Mouse (Mus musculus): ENCODE results near the gene Rab11a.

Gene Rab11a

DNA sequence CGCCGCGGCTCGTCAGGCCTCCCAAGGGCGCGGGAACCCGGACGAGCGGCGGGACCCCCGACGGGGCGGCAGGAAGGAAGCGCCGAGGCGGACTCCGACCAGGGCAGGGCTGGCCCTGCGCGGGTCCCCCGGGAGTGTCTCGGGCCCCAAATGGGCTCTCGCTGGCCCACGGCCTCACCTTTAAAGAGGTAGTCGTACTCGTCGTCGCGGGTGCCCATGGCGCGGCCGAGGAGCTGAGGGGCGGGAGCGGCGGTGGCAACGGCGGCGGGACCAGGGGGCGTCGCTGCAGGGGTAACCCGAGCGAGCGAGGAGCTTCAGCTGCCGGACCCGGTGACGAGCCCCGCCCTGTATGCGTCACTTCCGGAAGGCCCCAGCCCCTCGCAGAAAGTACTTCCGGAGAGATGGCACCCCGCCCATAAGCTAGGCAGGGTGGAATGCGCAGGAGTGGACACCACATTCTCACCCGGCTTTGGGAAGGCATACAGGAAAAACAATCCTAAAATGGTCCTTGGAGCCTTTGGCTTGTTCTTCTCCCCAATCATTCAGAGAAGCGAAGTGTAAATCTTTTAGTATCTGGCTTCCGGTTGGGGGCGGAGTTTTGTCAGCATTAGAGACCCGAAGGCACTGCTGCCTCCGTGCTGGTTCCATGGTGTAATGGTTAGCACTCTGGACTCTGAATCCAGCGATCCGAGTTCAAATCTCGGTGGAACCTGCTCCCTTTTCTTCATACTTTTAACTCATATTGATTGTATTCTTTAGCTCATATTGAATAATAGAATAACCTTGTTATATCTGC is at the start of gene Rab11a:
Gene Rab11a, minus strand, starts transcription at position 353 of the 796 bp plus-strand sequence.
- DNase-seq: peak; percentile 99

DNA sequence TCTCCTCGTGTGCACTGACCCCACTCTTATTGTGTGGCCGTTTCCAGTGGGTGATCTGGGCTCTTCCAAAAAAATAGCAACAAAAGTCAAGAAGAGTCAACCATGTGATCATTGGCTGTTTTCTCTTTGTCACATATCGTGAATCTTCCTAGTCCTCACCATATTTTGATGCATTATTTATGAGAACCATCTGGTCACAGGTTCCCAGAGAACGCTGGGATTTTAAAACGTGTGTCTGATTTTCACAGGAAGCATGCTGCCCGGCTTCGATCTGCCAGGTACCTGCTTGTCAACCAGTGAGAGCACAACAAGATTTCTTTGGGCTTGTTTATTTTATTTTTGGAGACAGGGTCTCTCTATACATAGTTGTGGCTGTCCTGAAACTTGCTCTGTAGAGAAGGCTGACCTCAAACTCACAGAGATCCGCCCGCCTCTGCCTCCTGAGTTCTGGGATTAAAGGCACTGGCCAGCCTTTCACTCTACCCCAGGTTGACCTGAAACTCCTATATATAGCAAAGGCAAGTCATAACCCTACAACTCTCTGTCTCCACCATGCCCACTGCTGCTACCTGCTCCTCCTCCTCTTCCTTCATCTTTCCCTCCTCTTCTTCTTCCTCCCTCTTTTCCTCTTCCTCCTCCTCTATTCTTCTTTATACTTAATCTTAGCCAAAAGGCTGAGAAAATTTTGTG is 48.8 kb upstream of the Rab11a start:
- DNase-seq: no peak

DNA sequence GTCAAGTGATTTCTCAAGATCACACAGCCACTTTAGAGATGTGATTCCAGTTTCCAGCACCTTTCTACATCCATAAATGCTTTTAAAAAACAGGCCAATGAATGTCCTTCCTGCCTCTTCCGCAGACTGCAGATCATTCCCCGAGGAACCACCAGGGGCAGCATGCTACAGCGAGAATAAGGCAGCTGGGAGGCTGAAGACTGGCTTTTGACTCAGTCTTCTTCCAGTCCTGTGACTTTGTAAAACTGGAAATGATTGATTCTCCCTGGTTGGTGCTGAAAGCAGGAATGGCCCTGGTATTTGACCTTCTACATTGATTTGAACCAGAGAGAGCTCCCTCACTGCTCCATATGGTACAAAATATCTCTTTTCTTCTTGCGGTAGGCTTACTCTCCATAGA is 47.3 kb upstream of the Rab11a start:
- peak; percentile 78 for DNase-seq

DNA sequence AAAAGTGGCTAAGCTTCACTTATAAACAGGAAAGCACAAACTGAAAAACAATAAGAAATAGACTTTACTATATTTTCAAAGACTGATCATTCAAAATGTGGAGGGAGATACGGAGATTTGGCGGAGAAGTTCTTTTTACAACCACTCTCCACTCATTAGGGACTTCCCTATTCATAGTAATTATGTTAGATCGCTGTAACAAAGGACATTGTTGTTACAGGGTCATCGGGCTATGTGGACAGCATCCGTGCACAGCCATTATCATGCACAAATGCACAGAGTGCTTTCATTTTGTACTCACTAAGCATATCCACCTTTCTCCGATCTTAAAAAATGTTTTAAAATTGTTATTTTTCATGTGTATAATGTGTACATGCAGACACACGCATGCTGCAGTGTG is 46.0 kb upstream of the Rab11a start:
- DNase-seq: no peak

DNA sequence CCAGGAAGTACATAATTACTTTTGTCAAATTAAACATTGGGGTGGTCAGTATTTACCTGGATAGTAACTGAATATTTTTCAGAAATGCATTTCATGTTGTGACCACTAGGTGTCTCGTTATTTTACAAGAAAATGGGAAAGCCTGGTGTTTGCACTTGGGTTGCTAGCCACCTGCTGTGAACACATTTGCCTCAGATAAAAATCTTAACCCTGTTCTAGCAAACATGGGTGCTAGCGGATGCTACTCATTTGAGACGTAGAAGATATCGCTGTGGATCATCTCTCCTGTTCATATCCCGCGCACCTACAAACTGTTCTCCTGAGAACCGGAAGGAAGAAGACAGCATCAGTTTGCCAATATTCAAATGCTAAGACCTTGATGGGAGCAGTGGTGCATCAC is 42.1 kb upstream of the Rab11a start:
- peak; percentile 12 for DNase-seq

DNA sequence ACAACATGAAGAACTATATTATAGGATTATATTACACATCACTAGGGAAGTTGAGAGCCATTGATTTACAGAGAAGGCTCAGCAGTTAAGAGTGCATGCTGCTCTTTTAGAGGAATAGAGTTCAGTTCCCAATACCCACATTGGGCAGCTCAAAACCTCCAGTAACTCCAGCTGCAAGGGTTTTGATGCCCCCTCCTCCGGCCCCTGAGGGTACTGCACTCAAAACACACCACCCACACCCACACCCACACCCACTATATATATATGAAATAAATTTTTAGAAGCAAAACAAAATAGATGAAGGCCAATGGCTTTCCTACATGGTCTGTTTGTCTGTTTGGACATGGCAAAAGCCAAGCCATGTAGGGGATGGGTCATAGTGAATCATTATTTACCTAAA is 40.6 kb upstream of the Rab11a start:
- DNase-seq: no peak

DNA sequence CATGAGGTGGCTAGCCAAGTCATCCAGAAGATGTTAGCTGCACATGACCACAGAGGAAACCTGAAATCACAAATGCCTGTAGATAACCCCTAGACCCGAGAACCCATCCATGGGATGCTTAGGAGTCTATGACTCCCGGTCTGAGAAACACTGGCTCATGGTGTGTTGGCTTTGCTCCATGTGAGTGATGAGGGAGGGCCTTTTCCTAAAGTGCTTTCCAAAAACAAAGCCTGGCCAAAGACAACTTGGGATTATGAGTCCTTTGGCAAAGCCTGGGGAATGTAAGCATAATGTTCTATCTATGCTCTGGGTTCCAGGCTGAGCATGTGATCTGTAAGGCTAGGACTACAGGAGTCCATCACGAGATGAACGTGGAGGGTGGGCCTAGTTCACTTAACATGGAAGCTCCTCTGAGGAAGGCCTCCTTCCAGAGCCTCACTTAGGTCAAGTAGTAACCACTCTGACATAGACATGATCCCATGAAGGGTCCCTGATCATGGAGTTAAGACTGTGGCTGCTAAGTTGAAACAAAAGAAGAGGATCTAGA is 40.0 kb upstream of the Rab11a start:
- no peak for DNase-seq

DNA sequence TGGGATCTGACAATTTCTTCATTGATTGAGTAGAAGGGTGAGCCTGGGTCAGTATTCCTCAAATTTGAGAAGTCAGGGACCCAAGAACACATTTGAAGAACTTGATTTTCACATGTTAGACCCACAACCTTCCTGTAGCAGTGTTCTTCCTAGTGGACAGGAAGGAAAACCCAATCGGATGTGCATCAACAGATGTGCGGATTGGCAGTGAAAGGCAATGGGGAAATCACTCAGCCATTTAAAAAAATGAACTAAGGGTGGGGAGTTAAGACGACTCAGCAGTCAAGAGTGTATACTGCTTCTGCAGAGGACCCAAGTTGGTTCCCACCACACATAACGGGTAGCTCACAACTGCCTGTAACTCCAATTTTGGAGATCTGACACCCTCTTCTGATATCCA is 37.9 kb upstream of the Rab11a start:
- DNase-seq: no peak

DNA sequence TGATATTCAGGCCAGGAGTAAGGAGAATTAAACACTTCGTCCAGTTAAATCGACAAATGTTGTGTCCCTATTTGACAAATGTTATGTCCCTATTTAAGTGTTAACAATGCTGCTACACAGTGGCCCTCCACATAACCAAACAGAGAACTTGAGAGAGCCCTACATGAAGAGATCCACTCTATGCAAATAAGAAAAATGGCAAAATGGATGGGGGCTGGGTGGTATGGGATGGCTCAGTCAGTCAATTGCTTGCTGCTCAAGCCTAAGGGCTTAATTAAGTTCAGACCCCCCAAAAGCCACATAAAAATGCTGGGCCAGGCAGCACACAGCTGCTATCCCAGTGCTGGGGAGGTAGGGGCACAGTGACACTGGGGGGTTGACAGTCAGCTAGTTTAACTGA is 37.3 kb upstream of the Rab11a start:
- DNase-seq: no peak

DNA sequence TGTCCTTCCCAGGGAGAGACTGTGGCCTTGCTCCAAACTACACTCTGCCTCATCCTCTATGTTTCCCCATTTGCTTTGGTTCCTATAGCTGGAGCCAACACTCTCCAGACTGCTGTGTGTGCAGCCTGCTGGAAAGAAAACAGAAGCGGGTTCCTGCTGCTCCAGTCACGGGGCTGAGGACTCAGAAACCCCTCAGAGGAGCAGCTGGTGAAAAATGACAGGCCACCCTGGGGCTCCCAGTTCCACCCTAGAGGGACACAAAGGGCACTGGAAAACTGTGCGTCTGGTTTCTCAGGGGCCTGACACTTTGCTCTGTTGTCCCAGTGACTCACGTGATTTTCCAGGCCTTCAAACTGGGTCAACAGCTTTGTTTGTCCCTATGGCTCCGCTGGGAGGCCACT is 36.9 kb upstream of the Rab11a start:
- DNase-seq: peak; percentile 30

DNA sequence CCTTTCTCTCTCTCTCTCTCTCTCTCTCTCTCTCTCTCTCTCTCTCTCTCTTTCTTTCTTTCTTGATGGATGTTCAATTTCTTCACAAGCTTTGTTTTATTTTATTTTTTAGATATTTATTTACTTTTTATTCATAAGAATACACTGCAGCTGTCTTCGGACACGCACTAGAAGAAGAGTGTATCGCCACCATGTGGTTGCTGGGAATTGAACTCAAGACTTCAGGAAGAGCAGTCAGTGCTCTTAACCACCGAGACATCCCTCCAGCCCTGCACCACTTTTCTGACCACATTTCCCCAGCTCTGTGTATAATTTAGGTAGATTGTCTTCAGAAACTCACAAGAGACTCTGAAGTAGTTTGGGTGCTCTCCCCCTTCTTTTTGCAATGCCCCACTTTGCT is 36.4 kb upstream of the Rab11a start:
- peak; percentile 44 for DNase-seq

DNA sequence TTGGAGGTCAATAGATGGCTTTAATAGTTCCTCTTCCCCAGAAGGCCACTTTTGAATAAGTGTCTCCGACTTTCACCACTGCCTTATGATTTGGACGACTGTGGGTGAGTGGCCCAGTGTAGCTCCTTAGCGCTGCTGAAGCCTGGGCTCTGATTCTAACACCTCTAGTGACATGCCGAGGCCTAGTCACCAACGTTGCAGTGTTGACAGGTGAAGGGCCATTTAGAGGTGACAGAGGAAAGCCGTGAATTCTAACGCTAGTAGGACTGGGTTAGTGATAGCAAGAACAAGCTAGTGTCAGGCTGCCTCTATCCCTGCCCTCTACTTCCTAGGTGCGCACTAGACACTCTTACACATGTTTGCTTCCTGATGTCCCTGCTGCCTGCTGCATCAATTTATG is 35.7 kb upstream of the Rab11a start:
- DNase-seq: no peak

DNA sequence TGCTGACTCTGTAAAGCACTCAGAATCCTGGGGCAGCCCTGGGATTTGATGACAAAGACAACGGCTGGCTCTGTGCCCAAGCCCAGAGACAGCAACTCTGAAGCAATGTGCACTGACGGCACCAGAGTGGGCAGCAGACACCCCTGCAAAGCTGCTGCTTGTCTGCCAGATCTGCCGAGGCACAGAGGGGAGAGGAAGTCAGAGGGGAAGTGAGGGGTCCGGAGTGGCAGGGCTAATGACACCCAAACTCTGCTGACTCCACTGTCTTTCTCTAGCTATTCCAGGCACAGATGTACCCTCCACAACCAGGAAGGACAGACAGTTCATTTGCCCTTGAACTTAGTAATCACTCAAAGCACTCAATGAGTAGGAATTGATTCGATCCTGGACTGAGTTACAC is 33.7 kb upstream of the Rab11a start:
- peak; percentile 50 for DNase-seq

DNA sequence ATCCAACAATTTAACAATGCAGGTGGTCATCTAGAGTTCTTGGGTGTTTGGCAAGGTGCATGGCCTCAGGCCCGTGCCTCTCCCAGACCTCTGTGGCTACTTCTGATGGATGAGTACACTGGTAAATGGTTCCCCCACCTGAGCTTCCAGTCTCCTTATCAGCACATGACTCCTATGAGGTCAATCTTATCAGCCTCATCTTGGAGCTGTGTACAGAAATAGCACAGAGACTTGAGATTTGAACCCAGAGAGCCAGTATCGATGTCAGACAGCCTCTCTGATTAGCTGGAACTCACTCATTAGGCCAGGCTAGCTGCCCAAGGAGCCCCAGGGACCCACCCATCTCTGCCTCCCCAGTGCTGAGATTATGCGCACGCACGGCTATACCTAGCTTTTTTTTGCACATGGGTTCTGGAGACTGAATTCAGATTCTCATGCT is 32.9 kb upstream of the Rab11a start:
- DNase-seq: no peak

DNA sequence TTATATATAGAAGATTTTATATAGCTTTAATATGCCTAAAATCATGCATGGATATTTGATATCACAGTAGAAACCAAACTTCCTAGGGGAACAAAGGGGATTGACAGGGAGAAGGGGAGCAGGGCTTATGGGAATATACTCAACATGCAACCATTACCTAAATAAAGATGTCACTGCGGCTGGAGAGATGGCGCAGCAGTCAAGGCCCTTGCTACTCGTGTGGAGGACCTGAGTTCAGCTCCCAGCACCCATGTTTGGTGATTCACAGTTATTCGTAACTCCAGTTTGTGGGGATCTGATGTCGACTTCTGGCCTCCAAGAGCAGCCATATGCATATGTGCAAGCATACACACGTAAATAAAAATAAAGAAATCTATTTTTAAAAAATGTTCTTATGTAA is 32.4 kb upstream of the Rab11a start:
- no peak for DNase-seq

DNA sequence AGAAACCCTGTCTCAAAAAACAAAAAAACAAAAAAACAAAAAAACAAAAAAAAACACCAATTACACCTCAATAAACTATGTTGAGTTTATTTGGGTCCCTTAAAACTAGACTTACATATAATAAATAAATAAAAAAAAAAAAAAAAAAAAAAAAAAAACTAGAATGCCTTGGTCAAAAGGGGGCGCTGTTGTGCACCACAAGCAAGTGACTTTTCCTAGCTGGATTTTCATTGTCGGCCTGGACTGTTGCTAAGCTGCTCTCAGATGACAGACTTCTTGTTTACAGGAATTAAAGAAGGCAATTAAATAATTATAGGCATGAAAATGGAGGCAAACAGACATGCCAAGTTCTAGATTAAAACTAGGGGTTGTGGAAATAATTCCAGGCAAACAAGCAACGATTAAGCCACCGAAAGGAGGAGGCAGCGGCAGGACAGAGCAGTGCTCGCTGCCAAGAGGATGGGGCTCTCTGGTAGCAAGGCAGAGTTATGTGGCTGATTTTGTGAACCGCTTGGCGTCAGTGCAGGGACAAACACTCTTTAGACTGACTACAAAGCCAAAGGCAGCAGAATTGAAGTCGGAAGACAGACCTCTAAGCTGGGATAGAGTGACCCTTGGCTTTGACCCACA is 31.6 kb upstream of the Rab11a start:
- DNase-seq: peak; percentile 67

DNA sequence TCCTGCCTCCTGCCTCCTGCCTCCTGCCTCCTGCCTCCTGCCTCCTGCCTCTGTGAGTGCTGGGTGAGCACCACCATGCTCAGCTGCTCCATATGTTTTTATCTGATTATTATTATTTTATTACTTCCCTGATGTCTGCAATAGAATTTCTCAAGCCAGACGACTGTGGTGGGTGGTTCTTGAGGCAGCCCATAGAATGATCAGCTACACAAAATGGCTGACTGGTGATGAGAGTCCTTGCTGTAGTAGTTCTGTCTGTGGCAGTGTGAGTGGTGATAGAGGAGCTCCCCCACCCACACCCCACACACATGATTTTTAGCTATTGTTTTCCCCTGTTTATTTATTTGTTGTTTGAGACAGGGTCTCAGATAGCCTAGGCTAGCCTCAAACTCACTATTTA is 30.2 kb upstream of the Rab11a start:
- DNase-seq: no peak

DNA sequence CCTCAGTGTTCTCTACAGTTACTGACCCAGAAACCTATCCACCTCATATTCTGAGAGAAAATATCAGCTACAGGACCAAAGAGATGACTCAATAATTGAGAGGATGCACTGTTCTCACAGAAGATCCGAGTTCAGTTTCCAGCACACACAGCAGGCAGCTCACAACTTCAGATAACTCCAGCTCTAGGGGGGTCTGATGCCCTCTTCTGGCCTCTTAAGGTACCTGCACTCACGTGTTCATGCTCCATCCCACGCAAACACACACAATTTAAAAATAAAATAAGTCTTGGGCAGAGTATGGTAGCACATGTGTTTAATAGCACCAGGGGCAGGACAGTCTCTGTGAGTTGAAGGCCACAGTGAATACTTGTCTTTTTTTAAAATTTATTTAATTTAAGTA is 28.6 kb upstream of the Rab11a start:
- DNase-seq: no peak

DNA sequence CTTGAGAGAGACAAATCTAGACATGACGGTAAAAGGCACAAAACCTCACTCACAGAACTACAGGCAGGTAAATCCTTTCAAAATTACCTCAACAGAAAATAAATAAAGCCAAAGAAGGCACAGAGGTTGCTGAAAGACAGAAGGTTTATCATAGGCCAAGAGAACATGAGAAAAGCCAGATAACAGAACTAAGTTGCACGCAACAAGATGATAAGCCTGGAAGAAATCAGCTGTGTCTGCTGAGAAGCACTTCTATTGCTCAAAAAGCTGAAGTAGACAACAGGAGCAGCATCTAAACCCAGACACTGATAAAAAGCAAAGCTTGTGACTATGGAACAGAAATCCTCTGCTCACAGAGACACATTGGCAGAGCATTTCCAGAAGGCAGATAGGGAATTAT is 27.3 kb upstream of the Rab11a start:
- no peak for DNase-seq

DNA sequence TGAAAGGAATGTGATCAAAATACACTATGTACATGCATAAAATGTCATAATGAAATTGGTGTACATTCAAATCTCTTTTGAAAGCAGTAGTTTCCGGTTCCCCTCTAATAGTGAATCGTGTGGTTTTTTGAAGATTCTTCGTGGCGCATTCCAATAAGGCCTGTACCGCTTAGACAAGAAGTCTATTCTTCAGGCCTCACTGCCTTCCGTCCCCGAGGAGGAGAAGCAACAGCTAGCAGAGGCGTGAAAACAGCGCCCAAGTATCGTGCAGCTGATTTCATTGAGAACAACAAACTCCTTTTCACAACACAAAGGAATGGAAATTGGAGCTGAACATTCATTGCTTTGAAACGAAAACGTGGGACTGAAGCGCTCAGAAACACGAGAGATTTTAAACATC is 20.5 kb upstream of the Rab11a start:
- DNase-seq: no peak

DNA sequence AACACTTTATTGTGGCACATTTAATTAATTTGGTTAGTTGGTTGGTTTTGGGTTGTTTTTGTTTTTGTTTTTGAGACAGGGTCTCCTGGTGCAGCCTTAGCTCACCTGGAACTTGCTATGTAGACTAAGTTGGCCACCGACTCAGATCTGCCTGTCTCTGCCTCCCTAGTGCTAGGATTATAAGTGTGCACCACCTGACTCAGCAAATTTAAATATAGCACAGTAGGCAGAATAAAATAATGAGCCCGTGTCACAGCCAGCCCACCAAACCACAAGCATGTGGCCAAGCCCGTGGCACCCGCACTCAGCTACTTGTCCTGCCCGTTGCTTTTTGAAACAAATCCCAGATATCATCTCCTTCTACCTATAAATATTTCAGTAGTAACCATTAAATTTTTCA is 15.0 kb upstream of the Rab11a start:
- no peak for DNase-seq

DNA sequence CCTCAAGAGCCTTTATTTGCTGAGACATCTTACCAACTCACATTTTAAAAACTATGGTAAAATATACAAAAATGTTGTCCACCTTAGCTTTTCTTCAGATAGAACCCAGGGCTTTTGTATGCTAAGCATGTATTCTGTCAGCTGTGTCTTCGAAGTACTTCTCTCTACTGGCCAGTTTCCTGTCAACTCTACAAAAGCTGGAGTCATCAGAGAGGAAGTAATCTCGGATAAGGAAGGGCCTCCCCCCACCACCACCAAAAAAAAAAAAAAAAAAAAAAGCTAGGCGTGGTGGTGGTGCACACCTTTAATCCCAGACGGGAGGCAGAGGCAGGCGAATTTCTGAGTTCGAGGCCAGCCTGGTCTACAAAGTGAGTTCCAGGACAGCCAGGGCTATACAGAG is 11.8 kb upstream of the Rab11a start:
- no peak for DNase-seq

DNA sequence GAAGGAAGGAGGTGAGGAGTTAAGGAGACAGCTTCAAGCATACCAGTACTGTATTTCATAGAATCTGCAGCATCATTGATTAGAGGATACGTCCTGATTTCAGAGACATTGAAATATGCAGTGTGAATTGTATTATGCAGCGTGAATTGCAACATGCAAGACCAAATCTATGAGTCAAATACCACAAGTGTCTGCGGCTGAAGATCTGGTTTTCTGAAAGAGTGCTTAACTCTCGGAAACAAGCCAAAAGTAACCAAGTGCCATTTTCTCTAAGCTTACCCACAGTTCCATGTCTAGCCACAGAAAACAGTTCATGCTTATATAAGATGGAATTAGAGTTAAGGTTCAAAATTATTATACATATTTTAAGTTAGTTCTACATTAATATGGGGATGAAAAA is 10.2 kb upstream of the Rab11a start:
- no peak for DNase-seq

DNA sequence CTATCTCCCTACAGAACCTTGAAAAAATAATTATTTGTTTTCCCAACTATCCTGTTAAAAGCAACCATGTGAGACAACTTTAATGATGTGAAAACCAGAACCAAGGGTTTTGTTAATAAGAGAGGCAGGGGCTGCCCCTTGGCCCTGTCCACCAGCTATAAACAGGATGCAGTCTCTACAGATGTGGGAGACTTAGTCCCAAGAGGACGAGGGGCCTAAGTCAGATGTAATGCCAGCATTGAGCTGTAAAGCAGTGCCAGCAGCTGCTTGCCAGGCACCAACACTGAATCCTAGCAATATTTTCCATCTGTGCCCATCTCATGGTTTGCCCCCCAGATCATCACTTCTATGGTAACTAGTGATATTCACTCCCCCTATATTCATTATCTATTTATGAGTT is 4.9 kb upstream of the Rab11a start:
- no peak for DNase-seq
